Mouse (Mus musculus) ovary, adult 18-20 months (tissue): Measurements from ENCODE around the gene Hrasls5.

Source experiments
- DNase-seq: peaks from one replicate; pipeline ENCODE4 v3.0.0; 2022; ENCODE audit warnings: low spot score, mixed read lengths

Hrasls5 gene

GRCm38 (mm10) chr19:7606801-7607689, 5.3 kb upstream of the Hrasls5 start, which contains the start of gene Lgals12:
Lgals12 (minus strand) TSS chr19:7607193.
- no peak for DNase-seq

DNA sequence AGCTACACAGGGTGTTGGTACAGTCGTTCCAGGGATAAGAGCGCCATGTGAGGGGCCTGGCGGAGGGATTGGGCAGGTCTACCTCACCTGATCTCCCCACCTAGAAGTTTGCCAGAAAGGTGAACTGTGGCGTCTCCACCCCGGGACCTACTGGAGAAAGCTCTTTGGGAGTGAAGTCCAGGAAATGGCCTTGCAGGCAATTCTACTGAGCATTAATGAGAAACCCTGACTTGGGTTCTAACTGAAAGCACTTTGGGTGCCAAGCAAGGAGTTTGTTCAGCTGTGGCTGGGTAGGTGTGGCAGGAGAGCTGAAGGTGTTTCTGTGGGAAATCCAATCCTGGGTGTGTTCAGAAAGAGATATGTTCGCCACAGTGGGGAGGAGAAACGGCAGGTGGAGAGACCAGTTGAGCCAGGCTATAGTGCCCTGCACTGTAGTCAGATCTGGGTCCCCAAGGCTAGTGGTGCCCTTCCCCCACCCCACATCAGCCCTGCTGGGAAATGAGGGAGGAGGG, 4.6 kb upstream of the Hrasls5 start:
- DNase-seq, result no peak

- DNase-seq, result no peak
Measured at GRCm38 (mm10) chr19:7613151-7613550, 810 bp downstream of the Hrasls5 start.

GRCm38 (mm10) chr19:7616231-7616930, 4.0 kb downstream of the Hrasls5 start:
- DNase-seq, result no peak

- no peak for DNase-seq
Measured at GRCm38 (mm10) chr19:7617085-7617484, 4.7 kb downstream of the Hrasls5 start.

DNA sequence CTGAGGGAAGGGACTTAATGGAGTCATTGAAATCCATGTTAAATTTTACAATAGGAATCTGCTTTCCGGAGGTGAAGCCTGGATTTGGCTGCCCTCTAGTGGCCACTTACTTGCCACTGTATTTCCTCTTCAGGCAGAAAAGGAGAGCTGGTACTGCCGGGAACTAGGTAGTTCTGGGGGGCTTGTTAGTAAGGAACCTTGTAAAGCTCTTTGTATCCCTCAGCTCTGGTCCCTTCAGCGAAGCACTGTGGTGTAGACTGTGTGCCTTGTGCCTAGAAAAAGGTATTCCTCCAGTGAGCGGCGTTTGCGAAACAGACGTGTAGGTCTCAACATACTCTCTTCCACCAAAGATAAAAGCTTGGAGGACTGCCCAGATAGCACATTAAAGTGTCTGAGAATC, 5.4 kb downstream of the Hrasls5 start:
- peak; percentile 10 for DNase-seq

DNA sequence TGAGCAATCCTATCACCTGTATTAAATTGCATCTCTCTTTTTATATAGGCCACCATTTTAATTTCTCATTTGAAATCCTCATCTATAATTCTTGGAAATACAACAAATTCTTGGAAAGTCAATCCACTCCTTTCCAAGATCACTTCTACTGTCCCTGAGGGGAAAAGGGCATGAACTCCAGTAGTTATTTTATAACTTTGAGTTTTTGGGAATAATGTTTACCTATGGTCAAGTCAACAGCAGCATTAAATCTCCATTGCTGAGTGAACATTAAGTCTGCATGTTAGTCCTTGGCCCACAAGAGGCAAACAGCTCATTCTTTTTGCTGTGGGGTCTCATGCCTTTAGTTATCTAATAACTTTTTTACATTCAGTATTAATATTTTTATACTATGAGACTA, 20.7 kb downstream of the Hrasls5 start:
- no peak for DNase-seq

DNA sequence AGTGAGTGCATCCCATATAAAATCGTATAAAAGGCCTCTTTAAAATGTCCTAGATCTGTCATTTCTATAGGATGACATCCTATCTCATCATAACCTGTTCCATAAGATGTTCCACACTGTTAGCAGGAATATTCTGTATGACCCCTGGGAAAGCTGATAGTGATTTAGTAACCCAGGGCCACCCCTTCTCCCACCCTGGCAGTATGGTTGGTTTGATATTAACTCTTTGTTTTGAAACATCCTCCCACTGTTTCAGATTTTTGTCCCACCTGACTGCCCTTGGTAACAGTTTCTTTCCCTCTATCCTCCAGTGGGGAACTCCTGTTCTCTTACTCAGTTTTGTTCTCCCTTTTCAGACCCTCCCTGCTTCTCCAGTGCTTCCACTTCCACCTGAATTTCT, 21.4 kb downstream of the Hrasls5 start:
- no peak for DNase-seq

- DNase-seq, result no peak
Measured at GRCm38 (mm10) chr19:7648913-7649666, 36.7 kb downstream of the Hrasls5 start.

- no peak for DNase-seq
Measured at GRCm38 (mm10) chr19:7672033-7672432, 59.7 kb downstream of the Hrasls5 start.

- DNase-seq, result no peak
Measured at GRCm38 (mm10) chr19:7687988-7688387, 75.6 kb downstream of the Hrasls5 start.
